Mouse (Mus musculus) kidney, postnatal 4 days (tissue): ENCODE data around the gene Sltm.
"Not testable (repeated sequence)": the region's sequence is repeated elsewhere in the genome, so short reads cannot be mapped to it uniquely, and the experiment has no call there.

Source experiments
- DNase-seq, 2 experiments: peaks; one replicate each; pipeline ENCODE4 v3.0.0; 2021; ENCODE audit warnings: mixed read lengths in 2 of 2

The Sltm gene

DNA sequence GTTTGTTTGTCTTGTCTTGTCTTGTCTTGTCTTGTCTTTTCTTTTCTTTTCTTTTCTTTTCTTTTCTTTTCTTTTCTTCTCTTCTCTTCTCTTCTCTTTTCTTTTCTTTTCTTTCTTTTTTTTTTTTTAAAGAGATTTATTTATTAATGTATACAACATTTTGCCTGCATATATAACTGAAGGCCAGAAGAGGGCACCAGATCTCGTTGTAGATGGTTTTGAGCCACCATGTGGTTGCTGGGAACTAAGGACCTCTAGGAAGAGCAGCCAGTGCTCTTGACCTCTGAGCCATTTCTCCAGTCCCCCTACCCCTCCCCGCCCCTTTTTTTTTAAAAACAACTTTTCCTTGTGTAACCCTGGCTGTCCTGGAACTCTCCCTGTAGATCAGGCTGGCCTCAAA, 9.7 kb downstream of the Sltm start:
- DNase-seq: not testable (repeated sequence)

DNA sequence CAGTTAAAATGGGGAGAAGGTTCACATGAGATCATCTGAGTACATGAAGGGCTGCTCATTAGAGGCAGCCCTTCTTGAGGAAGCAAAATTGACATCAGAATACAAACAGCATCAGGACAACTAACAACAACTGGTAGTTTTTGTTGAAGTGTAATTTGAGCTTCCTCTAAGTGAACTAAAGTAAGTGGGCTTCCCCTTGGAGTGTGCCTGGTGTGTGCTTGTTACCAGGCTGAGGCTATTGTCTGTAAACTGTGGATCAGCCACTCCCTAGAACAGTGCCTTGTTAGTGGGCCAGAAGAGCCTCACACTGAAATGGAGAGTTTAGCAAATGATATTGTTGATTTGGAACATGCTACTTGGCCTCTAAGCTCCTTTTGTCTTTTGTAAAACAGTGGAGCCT, 12.9 kb downstream of the Sltm start:
- DNase-seq: no peak

DNA sequence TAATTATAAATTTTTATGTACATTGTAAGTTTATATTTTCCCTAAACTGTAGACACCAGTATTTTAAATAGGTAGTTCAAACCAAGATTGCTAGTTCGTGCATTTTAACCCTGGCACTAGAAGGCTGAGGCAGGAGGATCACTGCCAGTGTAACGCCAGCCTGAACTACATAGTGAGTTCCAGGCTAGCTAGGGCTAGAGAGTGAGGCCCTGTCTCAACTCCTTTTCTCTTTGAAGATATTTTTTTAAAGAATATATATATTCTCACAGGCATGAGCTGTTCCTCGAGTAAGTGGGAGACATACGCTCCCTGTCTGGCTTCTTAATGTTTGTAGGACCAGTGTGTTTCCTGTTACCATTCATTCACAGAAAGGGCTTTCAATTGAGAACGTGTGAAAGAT, 14.2 kb downstream of the Sltm start:
- DNase-seq: no peak

DNA sequence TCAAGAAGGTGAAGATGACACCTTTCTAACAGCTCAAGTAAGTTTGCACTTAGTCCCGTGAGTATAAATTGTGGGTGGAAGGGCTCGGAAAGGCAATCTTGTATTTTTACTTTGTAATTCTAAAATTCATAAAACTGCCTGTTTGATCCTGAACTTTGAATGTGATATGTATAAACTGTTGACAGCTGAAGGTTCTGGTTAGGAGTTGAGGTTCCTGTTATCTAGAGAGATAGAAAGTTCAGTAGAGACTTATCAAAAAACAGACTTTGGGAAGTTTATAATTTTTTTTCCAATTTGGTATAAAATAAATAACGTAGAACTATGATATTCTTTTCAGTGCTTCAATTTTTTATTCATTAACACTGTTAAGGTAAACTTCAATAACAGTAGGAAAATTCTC, 20.3 kb downstream of the Sltm start:
- DNase-seq: no peak

DNA sequence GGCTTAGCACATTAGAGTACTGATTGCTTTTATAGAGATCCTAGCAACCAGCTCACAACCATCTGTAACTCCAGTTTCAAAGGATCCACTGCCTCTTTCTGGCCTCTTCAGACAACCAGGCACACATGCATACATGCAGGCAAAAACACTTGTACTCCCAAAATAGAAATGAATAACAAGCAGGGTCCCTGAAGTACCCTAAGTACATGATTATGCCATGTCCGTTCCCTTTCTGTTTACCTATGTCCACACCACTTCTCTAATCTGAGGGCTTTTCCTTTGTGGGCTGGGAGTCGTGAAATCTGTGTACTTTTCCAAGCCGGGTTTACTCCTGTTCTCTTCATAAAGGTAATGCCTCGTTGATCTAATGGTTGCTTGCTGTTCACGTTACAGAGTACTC, 25.1 kb downstream of the Sltm start:
- no peak for DNase-seq

DNA sequence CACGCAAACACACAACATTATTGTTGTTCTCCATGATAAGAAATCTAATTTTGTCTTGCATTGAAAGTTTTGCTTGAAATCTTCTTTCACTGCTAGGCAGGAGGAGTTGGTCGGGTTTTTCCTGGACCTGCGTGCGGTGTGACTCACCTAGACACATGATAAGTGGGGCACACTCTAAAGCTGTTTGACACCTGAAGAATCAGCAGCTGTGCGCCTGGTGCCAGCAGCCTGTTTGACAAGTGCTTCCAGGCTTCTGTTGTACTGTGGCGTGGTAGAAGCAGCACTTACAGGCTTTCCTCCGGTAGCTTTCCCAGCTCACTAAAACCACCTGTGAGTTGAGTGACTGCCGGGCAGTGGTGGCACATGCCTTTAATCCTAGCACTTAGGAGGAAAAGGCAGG, 27.8 kb downstream of the Sltm start:
- DNase-seq: no peak

DNA sequence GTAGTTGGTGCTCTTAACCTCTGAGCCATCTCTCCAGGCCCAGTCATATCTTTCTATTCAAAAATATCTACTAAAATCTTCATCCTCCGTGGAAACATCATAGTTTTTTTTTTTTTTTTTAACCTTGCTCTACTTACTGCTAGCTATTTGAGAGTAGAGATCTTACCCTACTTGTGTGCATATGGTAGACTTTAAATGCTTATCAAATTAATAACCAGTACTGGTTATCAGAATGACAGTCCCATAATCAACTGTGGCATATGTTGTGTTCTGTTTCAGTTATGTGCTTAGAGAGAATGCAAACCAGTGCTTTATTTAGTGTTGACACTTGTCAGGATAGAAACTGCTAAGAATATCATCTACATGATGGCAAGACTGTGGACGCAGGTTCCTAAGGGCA, 35.6 kb downstream of the Sltm start:
- no peak for DNase-seq

DNA sequence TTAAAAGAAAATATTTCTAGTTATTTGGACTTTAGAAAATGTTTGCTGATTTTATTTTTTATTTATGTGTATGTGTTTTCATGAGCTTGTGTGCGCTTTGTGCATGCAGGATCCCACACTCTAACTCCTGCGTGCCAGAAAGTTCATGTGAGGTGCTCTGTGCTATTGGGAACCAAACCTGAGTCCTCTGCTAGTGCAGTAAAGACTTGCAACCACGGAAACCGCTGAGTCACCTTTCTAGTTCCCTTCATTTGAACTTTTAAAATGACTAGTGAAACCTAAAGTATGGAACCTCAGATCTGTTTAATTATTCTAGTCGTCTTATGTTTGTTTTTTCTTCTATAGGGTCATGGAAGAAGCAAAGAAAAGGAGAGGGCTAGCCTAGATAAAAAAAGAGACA, 38.4 kb downstream of the Sltm start:
- DNase-seq: no peak

DNA sequence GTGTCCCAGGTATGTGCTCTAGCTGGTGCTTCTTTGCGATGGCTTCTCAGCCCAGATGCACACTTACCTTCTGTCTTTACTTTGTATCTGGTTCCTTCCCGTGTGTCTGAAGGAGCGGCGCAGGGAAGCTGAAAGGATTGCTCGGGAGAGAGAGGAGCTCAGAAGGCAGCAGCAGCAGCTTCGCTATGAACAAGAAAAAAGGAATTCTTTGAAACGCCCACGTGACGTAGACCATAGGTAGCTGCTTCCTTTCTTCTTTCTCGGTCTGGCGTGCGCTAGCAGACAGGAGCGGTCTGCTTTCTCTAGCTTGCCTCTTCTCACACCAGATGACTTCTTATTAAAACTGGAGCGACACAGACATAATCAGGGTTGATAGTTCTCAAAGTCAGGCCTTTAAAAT, 42.1 kb downstream of the Sltm start:
- no peak for DNase-seq

DNA sequence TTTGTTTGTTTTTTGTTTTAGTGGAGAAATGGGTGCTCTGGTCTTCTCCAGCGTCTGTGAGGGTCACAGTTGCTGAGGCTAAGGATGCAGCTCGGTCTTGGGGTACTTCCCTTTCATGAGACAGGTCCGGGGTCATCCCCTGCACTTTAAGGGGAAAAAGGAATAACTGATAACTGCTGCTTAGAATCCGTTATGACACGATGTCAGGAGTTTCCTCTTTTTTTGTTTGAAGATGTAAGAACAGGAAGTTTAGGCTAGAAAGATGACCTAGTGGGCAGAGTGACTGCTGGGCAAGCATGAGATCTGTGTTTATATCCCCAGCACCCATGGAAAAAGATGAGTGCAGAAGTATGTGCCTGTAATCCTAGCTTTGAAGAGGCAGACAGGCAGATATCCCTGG, 42.6 kb downstream of the Sltm start:
- DNase-seq: no peak

DNA sequence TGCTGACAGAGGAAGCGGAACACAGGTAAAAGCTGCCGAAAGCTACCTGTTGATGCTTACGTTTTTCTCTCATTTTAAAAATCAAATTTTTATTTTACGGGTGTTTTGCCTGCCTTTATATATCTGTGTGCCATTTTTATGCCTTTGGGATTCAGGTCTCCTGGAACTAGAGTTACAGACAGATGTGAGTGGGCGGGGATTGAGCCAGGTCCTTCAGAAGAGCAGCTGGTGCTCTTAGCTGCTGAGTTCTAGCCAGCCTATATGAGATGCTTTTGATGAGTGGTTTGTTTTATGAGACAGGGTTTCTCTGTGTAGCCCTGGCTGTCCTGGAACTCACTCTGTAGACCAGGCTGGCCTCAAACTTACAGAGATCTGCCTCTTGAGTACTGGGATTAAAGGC, 44.6 kb downstream of the Sltm start:
- no peak for DNase-seq

DNA sequence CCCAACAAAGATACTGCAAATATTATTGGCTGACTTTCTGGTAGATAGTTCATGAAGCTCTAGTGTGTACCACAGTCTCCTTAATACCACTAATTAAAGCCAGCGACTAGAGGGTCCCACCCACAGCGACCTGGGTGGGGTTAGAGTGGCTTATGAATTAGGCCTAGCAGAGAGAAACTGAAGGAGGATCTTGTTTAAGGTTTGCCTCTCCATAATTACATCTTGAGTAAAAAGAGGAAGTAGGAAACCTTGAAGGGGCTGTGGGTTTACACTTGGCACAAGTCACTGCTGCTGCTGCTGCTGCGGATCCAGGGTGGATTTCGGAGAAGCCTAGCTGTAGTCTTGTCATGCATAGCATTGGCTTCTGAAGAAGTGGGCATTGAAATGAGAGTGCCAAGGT, 48.2 kb downstream of the Sltm start:
- no peak for DNase-seq

DNA sequence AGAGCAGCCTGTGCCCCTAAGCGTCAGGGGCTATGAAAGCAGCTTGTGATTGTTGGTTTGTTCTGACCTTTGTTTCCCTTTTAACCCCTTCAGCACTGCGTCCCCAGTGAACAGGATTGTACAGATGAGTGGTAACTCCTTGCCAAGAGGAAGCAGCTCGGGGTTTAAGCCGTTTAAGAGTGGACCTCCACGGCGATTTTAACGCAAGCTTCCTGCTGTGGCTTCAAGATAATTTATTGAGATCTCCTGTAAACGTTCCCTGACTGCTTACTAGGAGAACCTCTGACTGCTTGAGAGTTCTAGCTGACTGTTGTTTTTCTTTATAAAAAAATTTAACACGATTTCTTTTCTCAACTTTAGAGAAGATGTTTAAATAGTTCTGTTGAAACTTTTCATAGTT, 48.9 kb downstream of the Sltm start:
- DNase-seq: no peak

DNA sequence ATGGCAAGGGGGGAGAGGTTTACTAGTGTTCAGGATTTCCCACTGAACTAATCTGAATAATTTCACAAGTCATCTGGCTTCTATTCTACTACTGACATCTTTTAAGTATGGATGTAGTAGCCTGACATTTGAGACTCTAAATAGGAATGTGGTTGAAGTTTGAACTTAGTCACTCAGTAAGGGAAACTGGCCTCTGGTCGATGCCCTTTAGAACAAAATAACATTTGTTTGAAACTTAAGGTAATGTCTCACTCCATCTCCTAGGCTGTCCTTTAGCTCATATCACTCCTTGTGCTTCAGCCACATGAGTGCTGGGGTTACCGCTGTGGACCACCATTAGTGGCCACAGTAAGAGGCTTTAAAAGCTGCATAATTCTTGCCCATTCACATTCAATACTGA, 55.7 kb downstream of the Sltm start:
- no peak for DNase-seq

DNA sequence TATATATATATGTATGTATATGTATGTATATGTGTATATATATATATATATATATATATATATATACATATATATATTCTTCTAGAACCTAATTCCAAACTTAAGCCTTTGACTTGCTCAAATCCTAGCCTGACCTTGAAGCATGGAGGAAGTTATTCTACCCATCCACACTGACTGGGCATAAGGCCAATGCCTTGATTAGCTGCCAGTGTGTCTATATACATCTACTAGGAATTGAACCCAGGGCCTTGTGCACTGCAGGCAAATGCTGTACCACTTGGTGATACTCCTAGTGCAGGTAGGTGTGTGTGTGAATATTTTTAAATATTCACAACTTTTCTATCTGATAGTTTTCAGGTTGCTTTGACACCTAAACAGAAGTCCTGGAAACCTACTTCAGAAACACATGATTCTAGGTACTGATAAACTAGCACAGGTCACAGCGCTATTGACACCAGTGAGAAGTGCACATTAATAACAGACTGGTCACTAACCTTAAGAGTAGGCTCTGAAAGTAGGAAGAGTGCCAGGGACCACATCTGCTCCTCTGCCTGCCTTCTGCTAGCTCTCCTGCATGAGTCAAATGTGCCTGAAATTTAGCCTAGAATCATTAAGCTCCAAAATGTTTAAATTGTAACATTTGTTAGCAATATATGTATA, 59.8 kb downstream of the Sltm start:
- DNase-seq: peak in 1 of 2 experiments; percentile 9

DNA sequence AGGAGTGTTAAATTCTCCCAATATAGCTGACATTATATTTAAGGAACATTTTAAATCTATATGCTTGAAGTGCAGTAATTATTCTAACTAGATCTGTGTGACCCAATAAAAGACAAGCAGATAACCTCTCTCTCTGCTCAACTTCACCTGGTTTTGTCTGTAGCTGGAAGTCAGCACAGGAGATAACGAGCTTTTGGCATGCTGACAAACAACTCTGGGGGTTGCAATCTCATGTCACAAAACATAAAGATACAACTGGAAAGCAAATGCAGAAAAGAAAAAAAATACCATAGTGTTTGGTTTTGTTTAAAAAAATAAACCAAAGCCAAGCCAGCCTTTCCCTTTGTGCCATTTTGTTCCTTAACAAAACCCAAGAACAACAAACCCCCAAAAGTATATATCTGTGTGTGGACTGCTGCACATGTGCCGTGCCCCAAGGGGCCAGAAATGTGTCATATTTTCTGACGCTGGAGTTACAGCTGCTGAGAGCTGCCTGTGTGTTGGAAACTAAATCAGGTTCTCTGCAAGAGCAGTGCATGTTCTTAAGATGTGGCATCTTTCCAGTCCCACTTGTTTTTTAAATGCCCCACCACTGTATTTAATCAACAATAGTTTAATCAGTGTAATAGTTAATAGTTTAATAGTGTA, 68.6 kb downstream of the Sltm start:
- DNase-seq: no peak

DNA sequence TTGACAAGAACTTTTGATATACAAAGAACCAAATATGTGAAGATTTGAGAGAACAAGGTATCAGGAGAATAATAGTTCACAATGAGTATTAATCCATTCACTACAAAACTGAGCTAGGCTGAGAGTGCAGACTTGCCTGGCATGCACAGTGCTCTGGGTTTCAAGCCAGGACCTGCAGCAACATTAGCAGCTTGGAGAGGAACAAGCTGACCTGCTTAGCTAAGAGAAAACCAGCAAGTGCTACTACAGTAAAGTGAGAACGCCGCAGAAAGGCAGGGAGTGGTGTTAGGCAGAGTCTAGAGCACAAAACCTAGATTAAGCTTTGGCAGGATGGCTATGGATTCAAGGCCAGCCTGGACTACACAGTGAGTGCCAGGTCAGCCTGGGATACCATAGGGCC, 87.2 kb downstream of the Sltm start:
- DNase-seq: no peak

DNA sequence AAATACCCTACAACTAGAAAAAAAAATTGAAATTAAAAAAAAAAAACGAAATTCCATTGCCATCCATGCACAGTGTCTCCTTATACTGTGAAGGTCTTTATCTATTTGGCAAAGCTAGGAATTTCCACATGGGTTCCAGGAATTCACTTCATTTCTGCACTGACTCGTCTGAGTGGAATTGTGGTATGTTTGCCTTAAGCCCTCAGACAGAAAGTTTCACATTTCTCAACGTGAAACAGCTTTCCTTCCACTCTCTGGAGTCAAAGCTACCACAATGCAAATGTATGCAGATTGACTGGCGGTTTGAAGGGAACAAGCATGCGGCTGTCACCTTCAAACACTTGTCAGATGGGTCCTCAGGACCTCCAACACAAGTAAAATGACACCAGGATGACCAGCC, 89.1 kb downstream of the Sltm start:
- DNase-seq: no peak

DNA sequence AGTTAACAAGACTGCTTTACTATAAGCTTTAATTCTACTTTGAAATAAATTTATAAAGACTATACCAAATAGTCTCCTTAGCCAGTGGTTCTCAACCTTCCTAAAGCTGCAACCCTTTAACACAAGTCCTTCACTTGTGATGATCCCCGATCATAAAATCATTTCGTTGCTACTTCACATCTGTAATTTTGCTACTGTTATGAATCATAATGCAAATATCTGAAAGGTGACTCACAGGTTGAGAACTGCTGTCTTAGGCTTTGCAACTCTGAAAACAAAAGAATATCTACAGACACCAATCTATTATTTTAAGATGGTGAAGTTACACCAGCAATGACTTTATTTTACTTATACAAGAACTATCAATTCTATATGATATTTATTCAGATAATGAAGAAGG, 94.2 kb downstream of the Sltm start:
- DNase-seq: no peak
